18 mouse cellular contexts compared by ENCODE assay signal in genomic region chr7:46479793-46480192, GRCm38 (mm10).
DNase-seq lines count a peak whose midpoint lies in the region; ATAC-seq and TF ChIP-seq lines count a peak whose summit lies in the region.
"Had no signal": no experiment of that assay in that cellular context is flagged by ENCODE, and none has a peak within 500 bp of the region (broad histone marks: within the 10 kb centered on the region; RNA-seq: fewer than 3 reads in every experiment).

No protein-coding gene starts in this region.

- H3K27ac ChIP-seq in hindbrain, embryonic 15.5 days (replicated peaks): peak overlapping the region; percentile 32; the same call in 1 of the 2 replicates
- H3K27ac ChIP-seq in hindbrain, embryonic 12.5 days: no peak overlapping the region
- peak overlapping the region; percentile 60 for H3K27ac ChIP-seq in cerebellum, adult 2 months (ENCODE audit: insufficient read depth, low read length)
- H3K27ac ChIP-seq: heart, adult 2 months; midbrain, embryonic 12.5 days had no signal

- no peak for ATAC-seq in hindbrain, embryonic 15.5 days (ENCODE audit: low FRiP score, low read depth)
- no peak for ATAC-seq in hindbrain, embryonic 12.5 days (ENCODE audit: low FRiP score)
- ATAC-seq: forebrain, postnatal 0 days had no signal

- intact Hi-C loops in heart, postnatal 14 days (cut with DNase I): no loop called here

- DNase-seq in right cerebral cortex, postnatal 10 days (ENCODE audit: low spot score in 2 of 2): peak; percentile 51 to 52
- DNase-seq in right cerebral cortex, postnatal 14 days: no peak
- peak; percentile 64 to 83 for DNase-seq in cerebellum, adult 2 months
- DNase-seq in heart, postnatal 14 days: no peak
- DNase-seq in kidney, adult 11 months: no peak
- DNase-seq: adrenal gland, postnatal 10 days; B cell, adult 2 months; forebrain, postnatal 0 days; gastrocnemius, postnatal 10 days; heart, adult 2 months; liver; lung, adult 18-20 months; lung, postnatal 36 days; thymus, postnatal 36 days had no signal

- H3K9me3 ChIP-seq in hindbrain, embryonic 15.5 days: no peaks in the 10 kb centered on the region
- H3K9me3 ChIP-seq in hindbrain, embryonic 12.5 days (replicated peaks): no peaks in the 10 kb centered on the region
- H3K9me3 ChIP-seq: midbrain, embryonic 12.5 days had no signal

- H3K27me3 ChIP-seq in hindbrain, embryonic 15.5 days: no peaks in the 10 kb centered on the region
- H3K27me3 ChIP-seq in hindbrain, embryonic 12.5 days: no peaks in the 10 kb centered on the region
- H3K27me3 ChIP-seq in cerebellum, adult 2 months (ENCODE audit: control insufficient read depth, insufficient read depth, low read length): no peaks in the 10 kb centered on the region
- H3K27me3 ChIP-seq: midbrain, embryonic 12.5 days had no signal

- H3K9ac ChIP-seq in hindbrain, embryonic 15.5 days: no peak overlapping the region
- no peak overlapping the region for H3K9ac ChIP-seq in hindbrain, embryonic 12.5 days
- H3K9ac ChIP-seq: forebrain, postnatal 0 days; midbrain, embryonic 12.5 days had no signal

- H3K36me3 ChIP-seq in hindbrain, embryonic 15.5 days: no peaks in the 10 kb centered on the region
- H3K36me3 ChIP-seq in hindbrain, embryonic 12.5 days: no peaks in the 10 kb centered on the region
- H3K36me3 ChIP-seq: midbrain, embryonic 12.5 days had no signal

- WGBS in hindbrain, embryonic 15.5 days: 58% methylated on average over 6 of the region's 6 CpGs
- WGBS in hindbrain, embryonic 12.5 days: 76% methylated on average over 6 of the region's 6 CpGs
- WGBS in cerebellum, adult 2 months: 8% methylated on average over 6 of the region's 6 CpGs

- no peak overlapping the region for H3K4me2 ChIP-seq in hindbrain, embryonic 15.5 days
- no peak overlapping the region for H3K4me2 ChIP-seq in hindbrain, embryonic 12.5 days (replicated peaks)
- H3K4me2 ChIP-seq: midbrain, embryonic 12.5 days had no signal

- no peak overlapping the region for H3K4me3 ChIP-seq in hindbrain, embryonic 15.5 days
- H3K4me3 ChIP-seq in hindbrain, embryonic 12.5 days: no peak overlapping the region
- H3K4me3 ChIP-seq in cerebellum, adult 2 months (replicated peaks; ENCODE audit: insufficient read depth, low read depth, low read length): no peak overlapping the region
- H3K4me3 ChIP-seq: erythroblast, embryonic 14.5 days; heart, adult 2 months; midbrain, embryonic 12.5 days had no signal

- H3K4me1 ChIP-seq in hindbrain, embryonic 15.5 days (replicated peaks): peaks cover 13% of the 10 kb centered on the region
- peaks cover 18% of the 10 kb centered on the region; the same call in 1 of the 2 replicates for H3K4me1 ChIP-seq in hindbrain, embryonic 12.5 days
- peaks cover 36% of the 10 kb centered on the region for H3K4me1 ChIP-seq in cerebellum, adult 2 months (ENCODE audit: control insufficient read depth, insufficient read depth, low read length)
- H3K4me1 ChIP-seq: midbrain, embryonic 12.5 days had no signal

- no peak for TF ChIP-seq POLR2A in cerebellum, adult 2 months (IDR thresholded peaks at IDR 0.05; ENCODE audit: borderline replicate concordance, insufficient read depth, low read length)

- no peak for TF ChIP-seq CTCF in cerebellum, adult 2 months (IDR thresholded peaks at IDR 0.05; ENCODE audit: borderline replicate concordance, insufficient read depth, low read depth, low read length)

Comparison
In these comparisons a context has a peak if more than half of its experiments do, and no peak if none do; other contexts are left out.
1. DNase-seq: peak in right cerebral cortex, postnatal 10 days (2 of 2) and cerebellum, adult 2 months (2 of 2); none in right cerebral cortex, postnatal 14 days (single experiment), heart, postnatal 14 days (0 of 2) and kidney, adult 11 months (single experiment).